In genomic region chr1:180813409-180813884, GRCm38 (mm10) we compare ENCODE assay signal across 8 mouse cellular contexts. TPM values are rescaled to one million over a fixed set of nuclear protein-coding genes. Genes with fewer than 3 reads are reported as not detected.
DNase-seq lines count a peak whose midpoint lies in the region; ATAC-seq lines count a peak whose summit lies in the region.

No protein-coding gene starts in this region.

- peak; percentile 94 for ATAC-seq in hindbrain, embryonic 14.5 days (ENCODE audit: low FRiP score)

- H3K9me3 ChIP-seq in hindbrain, embryonic 14.5 days (ENCODE audit: control insufficient read depth, low read length), result no peaks in the 10 kb centered on the region

- H3K36me3 ChIP-seq in hindbrain, embryonic 14.5 days (replicated peaks; ENCODE audit: control insufficient read depth, insufficient read depth), result peaks cover 26% of the 10 kb centered on the region

- H3K9ac ChIP-seq in hindbrain, embryonic 14.5 days, result peak overlapping the region; percentile 92

- H3K4me1 ChIP-seq in hindbrain, embryonic 14.5 days (replicated peaks; ENCODE audit: control insufficient read depth, insufficient read depth, low read length), result peaks cover 43% of the 10 kb centered on the region

- under 1% methylated on average over 62 of the region's 65 CpGs for WGBS in hindbrain, embryonic 14.5 days

- peak overlapping the region; percentile 81 for H3K4me3 ChIP-seq in hindbrain, embryonic 14.5 days (replicated peaks; ENCODE audit: low read length)

- no peaks in the 10 kb centered on the region for H3K27me3 ChIP-seq in hindbrain, embryonic 14.5 days (ENCODE audit: control insufficient read depth, insufficient read depth, low read length)

- peak overlapping the region; percentile 67 for H3K4me2 ChIP-seq in hindbrain, embryonic 14.5 days (replicated peaks)

- peak; percentile 93 for DNase-seq in T-cell, adult 2 months (ENCODE audit: low spot score)
- peak; percentile 97 to 98 for DNase-seq in cerebellum, postnatal 25 days
- peak; percentile 86 to 89 for DNase-seq in frontal cortex, postnatal 25 days (ENCODE audit: low spot score in 2 of 2)
- DNase-seq in hindbrain, embryonic 14.5 days (ENCODE audit: low spot score), result peak; percentile 93
- DNase-seq in layer of hippocampus, postnatal 36 days, result peak; percentile 92 to 95
- DNase-seq in lung, postnatal 25 days (ENCODE audit: low spot score), result peak; percentile 95
- peak; percentile 89 for DNase-seq in retina, adult 2 months (ENCODE audit: low read depth, low spot score)
- peak; percentile 95 for DNase-seq in thymus, postnatal 25 days

- peak overlapping the region; percentile 100 for H3K27ac ChIP-seq in hindbrain, embryonic 14.5 days

RNA-seq across cellular contexts. Expression of gene H3f3a, which starts 0.3 kb away (rescaled TPM):
- 2,816 and 2,951 TPM in 2 replicates for polyA plus RNA-seq in hindbrain, embryonic 14.5 days (2014; fragmentation: Nextera tagmentation; extraction: Ambion mirVana)
- total RNA-seq in layer of hippocampus, postnatal 36 days (2021), result 100 to 1,000 TPM; 365 to 366 TPM

RNA-seq across cellular contexts. Expression of gene Sde2, which starts 37.5 kb away (rescaled TPM):
- 26.9 and 28.2 TPM in 2 replicates for polyA plus RNA-seq in hindbrain, embryonic 14.5 days (2014; fragmentation: Nextera tagmentation; extraction: Ambion mirVana)
- 10 to 100 TPM; 23.6 to 24.0 TPM for total RNA-seq in layer of hippocampus, postnatal 36 days (2021)

Comparison
In these comparisons a context has a peak if more than half of its experiments do, and no peak if none do; other contexts are left out.
1. Peak in every context shown above with its lines: DNase-seq, ATAC-seq, H3K4me3 ChIP-seq and H3K27ac ChIP-seq.